Mouse (Mus musculus) cerebellum, adult 2 months (tissue): Measurements from ENCODE around the gene Pum3. TPM values are rescaled to one million over a fixed set of nuclear protein-coding genes. Genes with fewer than 3 reads are reported as not detected.
"Not testable (repeated sequence)": the region's sequence is repeated elsewhere in the genome, so short reads cannot be mapped to it uniquely, and the experiment has no call there.

ENCODE experiments used
- DNase-seq, 2 experiments: peaks; one replicate each; pipeline ENCODE4 v3.0.0; 2021
- H3K27ac ChIP-seq: fragments of 200-500 bp; 2 replicates; pipeline ENCODE4 v1.5.1; 2012; ENCODE audit warnings: low read length, control low read depth, inconsistent platforms; ENCODE audit not compliant: insufficient read depth
- H3K27me3 ChIP-seq: fragments of 200-500 bp; 2 replicates; pipeline ENCODE4 v1.6.1; 2012; ENCODE audit warnings: inconsistent platforms, mild to moderate bottlenecking, low read length, moderate library complexity; ENCODE audit not compliant: control insufficient read depth, insufficient read depth
- H3K4me1 ChIP-seq: fragments of 200-500 bp; 2 replicates; pipeline ENCODE4 v1.6.1; 2011; ENCODE audit warnings: low read length; ENCODE audit not compliant: control insufficient read depth, insufficient read depth
- H3K4me3 ChIP-seq: fragments of 200-500 bp; replicated peaks from 2 replicates; pipeline ENCODE3; 2011; ENCODE audit warnings: mild to moderate bottlenecking, low read depth, low read length, control low read depth; ENCODE audit not compliant: insufficient read depth
- CTCF ChIP-seq: fragments of 200-500 bp; IDR thresholded peaks from 2 replicates; pipeline ENCODE4 v1.5.1; 2011; ENCODE audit warnings: low read depth, mild to moderate bottlenecking, control low read depth, low read length, moderate library complexity, borderline replicate concordance; ENCODE audit not compliant: insufficient read depth
- POLR2A ChIP-seq: fragments of 200-500 bp; IDR thresholded peaks from 2 replicates; pipeline ENCODE4 v1.6.1; 2011; ENCODE audit warnings: low read length, control low read depth, borderline replicate concordance; ENCODE audit not compliant: insufficient read depth
- WGBS: fragments of 180-500 bp; shearing (Covaris S2); methylation state at CpG from one replicate; pipeline ENCODE4 v1.1.7; 2018; 5-methylcytosine and 5-hydroxymethylcytosine counted together
- polyA plus RNA-seq: library from polyadenylated mRNA; depleted of rRNA; stranded (reverse); fragments of >200 nt; gene quantifications from 2 replicates; pipeline ENCODE4 v1.2.3, GENCODE M21; 2012

The Pum3 gene
- polyA plus RNA-seq, 1 experiment, result 25.2 TPM

- H3K27ac ChIP-seq, result no peak overlapping the region
- DNase-seq, result no peak
- no peaks in the 10 kb centered on the region for H3K4me1 ChIP-seq
- WGBS, result 85% methylated on average over 9 of the region's 9 CpGs
- H3K4me3 ChIP-seq, result no peak overlapping the region
- no peaks in the 10 kb centered on the region for H3K27me3 ChIP-seq
- TF ChIP-seq POLR2A (no peak), CTCF (no peak)
Observed at GRCm38 (mm10) chr19:27397797-27398196, 31.8 kb downstream of the Pum3 start.

DNA sequence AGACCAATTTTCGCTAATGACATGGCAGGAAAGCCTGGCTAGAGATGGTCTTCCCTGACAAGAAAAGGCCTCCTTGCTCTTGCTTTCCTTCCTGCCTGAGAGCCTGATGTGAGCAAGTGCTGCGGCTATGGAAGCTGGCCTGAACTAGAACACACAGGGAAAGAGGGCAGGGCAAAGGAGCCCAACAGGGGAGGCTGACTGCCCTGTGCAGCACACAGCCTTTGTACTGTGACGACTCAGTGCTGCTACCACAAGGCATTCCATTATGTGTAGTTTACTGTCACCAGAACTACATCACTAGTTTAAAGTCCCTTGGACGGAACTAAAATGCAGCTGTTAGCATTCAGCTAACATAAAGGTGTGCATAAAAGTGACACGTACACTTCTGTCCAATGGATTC is 32.4 kb downstream of the Pum3 start:
- Histone ChIP-seq H3K27me3 (no peaks in the 10 kb centered on the region), H3K4me3 (no peak overlapping the region), H3K27ac (no peak overlapping the region), H3K4me1 (no peaks in the 10 kb centered on the region)
- no peak for TF ChIP-seq POLR2A
- no peak for TF ChIP-seq CTCF
- no peak for DNase-seq
- WGBS, result 91% methylated on average over 5 of the region's 5 CpGs

- no peak for TF ChIP-seq CTCF
- TF ChIP-seq POLR2A, result no peak
- Histone ChIP-seq H3K4me3 (no peak overlapping the region), H3K27me3 (no peaks in the 10 kb centered on the region), H3K4me1 (no peaks in the 10 kb centered on the region), H3K27ac (no peak overlapping the region)
- 64% methylated on average over 2 of the region's 2 CpGs for WGBS
- no peak for DNase-seq
Observed at GRCm38 (mm10) chr19:27396719-27397118, 32.9 kb downstream of the Pum3 start.

DNA sequence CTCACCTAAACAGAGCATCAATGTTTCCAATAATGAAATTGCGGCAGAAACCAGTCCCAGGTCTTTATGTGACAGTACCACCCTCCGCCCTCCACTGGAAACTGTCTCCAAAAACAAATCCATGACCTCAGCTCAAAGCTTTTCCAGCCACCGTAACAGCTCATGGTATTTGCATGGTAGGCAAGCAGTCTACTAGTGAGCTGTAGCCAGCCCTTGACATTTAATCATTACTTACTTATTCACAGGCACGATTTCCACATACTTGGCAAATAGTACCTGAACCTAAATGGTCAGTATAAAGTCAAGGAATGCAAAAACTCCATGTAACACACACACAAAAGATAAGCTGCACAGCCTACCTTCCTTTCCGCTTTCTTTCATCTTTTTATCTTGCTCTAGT is 33.7 kb downstream of the Pum3 start:
- no peaks in the 10 kb centered on the region for H3K27me3 ChIP-seq
- H3K4me1 ChIP-seq, result no peaks in the 10 kb centered on the region
- no peak overlapping the region for H3K4me3 ChIP-seq
- WGBS, result 93% methylated on average over 5 of the region's 5 CpGs
- no peak overlapping the region for H3K27ac ChIP-seq
- no peak for DNase-seq
- TF ChIP-seq CTCF (no peak), POLR2A (no peak)

DNA sequence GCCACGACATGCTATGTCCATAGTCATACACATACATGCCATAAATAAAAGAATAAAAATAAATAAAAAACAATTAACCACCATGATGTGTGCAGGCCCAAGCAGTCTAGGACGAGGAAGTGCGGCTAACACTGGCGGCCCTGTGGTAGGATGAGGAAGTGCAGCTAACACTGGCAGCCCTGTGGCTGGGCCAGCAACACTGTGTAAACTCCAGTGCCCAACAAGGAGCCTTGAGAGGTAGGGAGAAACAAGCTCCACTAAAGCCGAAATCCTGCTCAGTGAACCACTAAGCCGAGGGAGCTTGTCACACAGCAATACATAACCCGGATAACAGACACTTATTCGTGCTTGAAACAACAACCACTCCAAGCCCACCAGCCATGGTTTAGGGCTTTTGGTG is 34.1 kb downstream of the Pum3 start:
- no peak for DNase-seq
- no peaks in the 10 kb centered on the region for H3K27me3 ChIP-seq
- H3K27ac ChIP-seq, result no peak overlapping the region
- 86% methylated on average over 8 of the region's 8 CpGs for WGBS
- no peak overlapping the region for H3K4me3 ChIP-seq
- TF ChIP-seq POLR2A, result no peak
- no peak for TF ChIP-seq CTCF
- no peaks in the 10 kb centered on the region for H3K4me1 ChIP-seq

DNA sequence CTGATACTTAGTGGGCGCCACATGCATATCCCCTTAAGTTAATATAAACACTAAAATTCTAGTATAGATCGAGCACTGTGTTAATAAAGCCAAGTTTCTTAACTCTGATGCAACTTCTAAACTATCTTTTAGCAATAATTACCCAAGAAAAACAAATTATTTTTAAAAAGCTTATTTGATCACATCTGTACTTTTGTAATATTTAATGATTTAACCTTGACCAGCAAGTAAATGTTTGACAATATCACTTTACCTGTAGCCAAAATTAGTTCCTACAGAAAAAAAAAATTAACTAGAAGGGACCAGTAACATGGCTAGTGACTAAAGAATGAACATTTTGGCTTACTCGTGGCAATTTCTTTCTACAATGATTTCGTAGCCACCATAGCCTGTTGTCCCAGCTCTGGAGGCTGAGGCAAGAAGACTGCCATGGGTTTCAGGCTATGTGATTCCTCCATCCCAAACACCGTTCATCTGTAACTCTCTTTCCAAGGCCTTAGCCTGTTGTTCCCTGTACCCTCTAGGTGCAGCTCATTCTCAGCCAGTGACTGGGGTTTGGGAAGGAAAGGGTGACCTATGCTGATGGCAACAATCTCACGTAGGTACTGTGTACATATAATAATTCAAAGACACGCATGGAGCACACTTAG is 35.2 kb downstream of the Pum3 start:
- no peak overlapping the region for H3K4me3 ChIP-seq
- no peak for TF ChIP-seq POLR2A
- no peak for TF ChIP-seq CTCF
- no peaks in the 10 kb centered on the region for H3K4me1 ChIP-seq
- WGBS, result 96% methylated on average over 7 of the region's 7 CpGs
- no peak for DNase-seq
- H3K27ac ChIP-seq, result no peak overlapping the region
- H3K27me3 ChIP-seq, result no peaks in the 10 kb centered on the region

DNA sequence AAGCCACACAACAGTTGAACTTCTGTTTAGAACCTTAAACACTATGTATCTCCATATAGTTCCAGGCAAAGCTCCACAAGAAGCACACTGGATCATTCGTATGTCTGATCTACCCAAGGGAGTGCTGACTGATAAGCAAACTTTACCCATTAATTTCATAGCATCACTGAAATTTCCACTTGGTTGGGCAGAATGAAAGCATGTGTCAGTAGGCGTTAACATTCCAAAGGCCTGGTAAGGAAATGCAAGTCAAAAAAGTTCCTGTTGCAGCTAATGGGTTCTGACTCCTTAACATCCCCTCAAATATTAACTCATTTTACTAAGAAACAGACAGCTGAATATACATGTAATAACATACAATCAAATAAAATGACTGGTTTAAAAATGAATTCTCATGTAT is 37.2 kb downstream of the Pum3 start:
- no peak for DNase-seq
- no peaks in the 10 kb centered on the region for H3K4me1 ChIP-seq
- no peaks in the 10 kb centered on the region for H3K27me3 ChIP-seq
- H3K27ac ChIP-seq, result no peak overlapping the region
- TF ChIP-seq CTCF (no peak), POLR2A (no peak)
- H3K4me3 ChIP-seq, result no peak overlapping the region
- WGBS, result 39% methylated on average over 2 of the region's 2 CpGs

- Histone ChIP-seq H3K4me1 (no peaks in the 10 kb centered on the region), H3K27me3 (no peaks in the 10 kb centered on the region), H3K4me3 (no peak overlapping the region), H3K27ac (no peak overlapping the region)
- no peak for TF ChIP-seq CTCF
- no peak for TF ChIP-seq POLR2A
- DNase-seq, result no peak
- WGBS, result 97% methylated on average over 2 of the region's 2 CpGs
Observed at GRCm38 (mm10) chr19:27391344-27391743, 38.3 kb downstream of the Pum3 start.

- not testable (repeated sequence) for H3K4me1 ChIP-seq, H3K27ac ChIP-seq, H3K27me3 ChIP-seq, H3K4me3 ChIP-seq, DNase-seq
- 94% methylated on average over 4 of the region's 4 CpGs for WGBS
Observed at GRCm38 (mm10) chr19:27389566-27389965, 40.1 kb downstream of the Pum3 start.
